Comparison of ENCODE assay signal across 11 mouse cellular contexts in genomic region chr1:167305501-167306137, GRCm38 (mm10).
"Had no signal": no experiment of that assay in that cellular context is flagged by ENCODE, and none has a peak within 500 bp of the region (broad histone marks: within the 10 kb centered on the region; RNA-seq: fewer than 3 reads in every experiment).

No protein-coding gene starts in this region.

- ATAC-seq: intestine, postnatal 0 days; liver, postnatal 0 days had no signal

- H3K9ac ChIP-seq: limb, embryonic 12.5 days; liver, embryonic 14.5 days; liver, postnatal 0 days; lung, embryonic 15.5 days; neural tube, embryonic 13.5 days; stomach, embryonic 15.5 days had no signal

- H3K4me3 ChIP-seq: layer of hippocampus, adult 2 months; limb, embryonic 12.5 days; lung, embryonic 15.5 days; megakaryocyte, embryonic 14.5 days; midbrain, embryonic 10.5 days; neural tube, embryonic 13.5 days; stomach, embryonic 15.5 days had no signal

- H3K27ac ChIP-seq: kidney, postnatal 0 days; layer of hippocampus, adult 2 months; limb, embryonic 12.5 days; liver, embryonic 14.5 days; lung, embryonic 15.5 days; midbrain, embryonic 10.5 days; neural tube, embryonic 13.5 days; stomach, embryonic 15.5 days had no signal

- H3K36me3 ChIP-seq: lung, embryonic 15.5 days; neural tube, embryonic 13.5 days; stomach, embryonic 15.5 days had no signal

- H3K27me3 ChIP-seq: limb, embryonic 12.5 days; lung, embryonic 15.5 days; megakaryocyte, embryonic 14.5 days; neural tube, embryonic 13.5 days; stomach, embryonic 15.5 days had no signal

- H3K9me3 ChIP-seq: limb, embryonic 12.5 days; lung, embryonic 15.5 days; megakaryocyte, embryonic 14.5 days; midbrain, embryonic 10.5 days; neural tube, embryonic 13.5 days; stomach, embryonic 15.5 days had no signal

- H3K4me2 ChIP-seq: limb, embryonic 12.5 days; lung, embryonic 15.5 days; neural tube, embryonic 13.5 days; stomach, embryonic 15.5 days had no signal
